ENCODE assay signal across 12 mouse cellular contexts in the genomic region with DNA sequence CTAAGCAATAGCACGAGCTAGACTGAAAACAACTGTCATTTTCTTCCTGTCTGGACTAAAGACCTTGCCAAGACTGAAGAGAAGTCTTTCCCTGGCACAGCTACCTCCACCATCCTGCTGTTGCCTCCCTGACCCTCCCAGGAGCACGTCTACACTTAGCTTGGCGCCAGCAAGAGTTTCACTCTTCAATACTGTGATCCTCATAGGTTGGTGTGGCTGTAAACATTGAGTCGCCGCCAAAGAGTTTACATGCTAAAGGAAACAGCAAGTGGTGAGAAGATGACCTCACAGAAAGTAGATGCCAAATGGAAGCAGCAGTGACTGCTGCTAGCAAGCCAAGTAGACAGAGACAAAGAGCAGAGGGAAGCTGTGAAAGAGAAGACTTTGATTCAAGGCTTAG.
DNase-seq lines count a peak whose midpoint lies in the region; ATAC-seq and TF ChIP-seq lines count a peak whose summit lies in the region.
"Had no signal": no experiment of that assay in that cellular context is flagged by ENCODE, and none has a peak within 500 bp of the region (broad histone marks: within the 10 kb centered on the region; RNA-seq: fewer than 3 reads in every experiment).

No protein-coding gene starts in this region.

- no peak overlapping the region for H3K27ac ChIP-seq in heart, adult 2 months
- H3K27ac ChIP-seq in heart, embryonic 12.5 days (ENCODE audit: poor library complexity, severe bottlenecking) = no peak overlapping the region
- H3K27ac ChIP-seq in gastrocnemius, adult 2 months = peak overlapping the region; percentile 9; the same call in 1 of the 2 replicates
- no peak overlapping the region for H3K27ac ChIP-seq in lung, embryonic 14.5 days (ENCODE audit: low read depth)
- H3K27ac ChIP-seq: embryonic facial prominence, embryonic 15.5 days; limb, embryonic 12.5 days; neural tube, embryonic 13.5 days had no signal

- TF ChIP-seq CTCF in heart, adult 2 months (IDR thresholded peaks at IDR 0.05) = no peak
- TF ChIP-seq CTCF in gastrocnemius, adult 2 months (IDR thresholded peaks at IDR 0.05) = no peak
- TF ChIP-seq CTCF in lung, embryonic 14.5 days (IDR thresholded peaks at IDR 0.05; ENCODE audit: low read depth) = no peak

- WGBS in heart, adult 2 months = 39% methylated on average over 5 of the region's 5 CpGs
- WGBS in heart, embryonic 12.5 days = 68% methylated on average over 5 of the region's 5 CpGs
- WGBS in lung, embryonic 14.5 days = 35% methylated on average over 5 of the region's 5 CpGs

- H3K4me1 ChIP-seq in heart, adult 2 months (ENCODE audit: control insufficient read depth, insufficient read depth, low read length) = no peaks in the 10 kb centered on the region; the same call in 1 of the 2 replicates
- H3K4me1 ChIP-seq in heart, embryonic 12.5 days (replicated peaks) = no peaks in the 10 kb centered on the region
- no peaks in the 10 kb centered on the region for H3K4me1 ChIP-seq in lung, embryonic 14.5 days (ENCODE audit: insufficient read depth)
- H3K4me1 ChIP-seq: embryonic facial prominence, embryonic 15.5 days; limb, embryonic 12.5 days; neural tube, embryonic 13.5 days had no signal

- no peaks in the 10 kb centered on the region for H3K79me2 ChIP-seq in heart, adult 2 months (replicated peaks; ENCODE audit: control insufficient read depth, insufficient read depth, low read length)

- ATAC-seq in heart, embryonic 12.5 days (ENCODE audit: insufficient number of reproducible peaks, low FRiP score) = no peak
- ATAC-seq in lung, embryonic 14.5 days (ENCODE audit: insufficient read depth) = peak; percentile 28; the same call in 1 of the 2 replicates
- no peak for ATAC-seq in monocyte, adult 5-6 weeks (replicated peaks; ENCODE audit: insufficient number of reproducible peaks, low FRiP score, low TSS enrichment, poor library complexity, severe bottlenecking)

- peak; percentile 34 to 47 for DNase-seq in heart, adult 2 months
- peak; percentile 79 for DNase-seq in adipocyte (ENCODE audit: low spot score)
- peak; percentile 37 for DNase-seq in gastrocnemius, adult 2 months
- DNase-seq in lung, embryonic 14.5 days = peak; percentile 57
- DNase-seq in cerebellum, adult 9-10 months = no peak
- DNase-seq: cerebellum, adult 2 months had no signal

- H3K9ac ChIP-seq in heart, adult 2 months (ENCODE audit: low read depth, low read length) = no peak overlapping the region
- H3K9ac ChIP-seq in heart, embryonic 12.5 days = no peak overlapping the region
- no peak overlapping the region for H3K9ac ChIP-seq in lung, embryonic 14.5 days
- H3K9ac ChIP-seq: embryonic facial prominence, embryonic 15.5 days; limb, embryonic 12.5 days; neural tube, embryonic 13.5 days had no signal

- no peaks in the 10 kb centered on the region for H3K27me3 ChIP-seq in heart, adult 2 months (ENCODE audit: control insufficient read depth, insufficient read depth, low read length)
- H3K27me3 ChIP-seq in heart, embryonic 12.5 days (replicated peaks) = 0 out of 2 replicates have a peak, but pooled peaks cover 3% of the 10 kb centered on the region
- no peaks in the 10 kb centered on the region for H3K27me3 ChIP-seq in lung, embryonic 14.5 days (ENCODE audit: insufficient read depth, low read length)
- H3K27me3 ChIP-seq: embryonic facial prominence, embryonic 15.5 days; limb, embryonic 12.5 days; neural tube, embryonic 13.5 days had no signal

- TF ChIP-seq EP300 in heart, adult 2 months (IDR thresholded peaks at IDR 0.05; ENCODE audit: insufficient read depth, low read depth, low read length) = no peak

- no peak for TF ChIP-seq POLR2A in heart, adult 2 months (IDR thresholded peaks at IDR 0.05; ENCODE audit: insufficient read depth, low read depth, low read length)

- no peak overlapping the region for H3K4me2 ChIP-seq in heart, embryonic 12.5 days
- no peak overlapping the region for H3K4me2 ChIP-seq in lung, embryonic 14.5 days
- H3K4me2 ChIP-seq: embryonic facial prominence, embryonic 15.5 days; limb, embryonic 12.5 days; neural tube, embryonic 13.5 days had no signal

- H3K36me3 ChIP-seq in heart, adult 2 months (ENCODE audit: control insufficient read depth, insufficient read depth, low read length) = no peaks in the 10 kb centered on the region
- H3K36me3 ChIP-seq in heart, embryonic 12.5 days = no peaks in the 10 kb centered on the region
- H3K36me3 ChIP-seq in lung, embryonic 14.5 days (ENCODE audit: insufficient read depth) = no peaks in the 10 kb centered on the region
- H3K36me3 ChIP-seq: embryonic facial prominence, embryonic 15.5 days; limb, embryonic 12.5 days; neural tube, embryonic 13.5 days had no signal

- no peaks in the 10 kb centered on the region for H3K9me3 ChIP-seq in heart, embryonic 12.5 days (replicated peaks)
- no peaks in the 10 kb centered on the region for H3K9me3 ChIP-seq in lung, embryonic 14.5 days (ENCODE audit: low read depth, low read length)
- H3K9me3 ChIP-seq: embryonic facial prominence, embryonic 15.5 days; limb, embryonic 12.5 days; neural tube, embryonic 13.5 days had no signal

- intact Hi-C loops in heart, adult 2 months (cut with DNase I) = no loop called here
- intact Hi-C loops in gastrocnemius, adult 2 months (cut with DNase I) = no loop called here

- no peak overlapping the region for H3K4me3 ChIP-seq in heart, adult 2 months
- H3K4me3 ChIP-seq in heart, embryonic 12.5 days = no peak overlapping the region
- H3K4me3 ChIP-seq in gastrocnemius, adult 2 months = peak overlapping the region; percentile 40
- H3K4me3 ChIP-seq in lung, embryonic 14.5 days (ENCODE audit: low read depth, low read length) = no peak overlapping the region
- H3K4me3 ChIP-seq: embryonic facial prominence, embryonic 15.5 days; limb, embryonic 12.5 days; megakaryocyte, embryonic 14.5 days; neural tube, embryonic 13.5 days had no signal
